Mouse (Mus musculus) thymus, postnatal 10 days (tissue): ENCODE measurements around the gene Pik3r6.

Experiments used
- DNase-seq, 2 experiments: peaks; one replicate each; pipeline ENCODE4 v3.0.0; 2021; ENCODE audit warnings: low spot score in 2 of 2

Gene Pik3r6

DNA sequence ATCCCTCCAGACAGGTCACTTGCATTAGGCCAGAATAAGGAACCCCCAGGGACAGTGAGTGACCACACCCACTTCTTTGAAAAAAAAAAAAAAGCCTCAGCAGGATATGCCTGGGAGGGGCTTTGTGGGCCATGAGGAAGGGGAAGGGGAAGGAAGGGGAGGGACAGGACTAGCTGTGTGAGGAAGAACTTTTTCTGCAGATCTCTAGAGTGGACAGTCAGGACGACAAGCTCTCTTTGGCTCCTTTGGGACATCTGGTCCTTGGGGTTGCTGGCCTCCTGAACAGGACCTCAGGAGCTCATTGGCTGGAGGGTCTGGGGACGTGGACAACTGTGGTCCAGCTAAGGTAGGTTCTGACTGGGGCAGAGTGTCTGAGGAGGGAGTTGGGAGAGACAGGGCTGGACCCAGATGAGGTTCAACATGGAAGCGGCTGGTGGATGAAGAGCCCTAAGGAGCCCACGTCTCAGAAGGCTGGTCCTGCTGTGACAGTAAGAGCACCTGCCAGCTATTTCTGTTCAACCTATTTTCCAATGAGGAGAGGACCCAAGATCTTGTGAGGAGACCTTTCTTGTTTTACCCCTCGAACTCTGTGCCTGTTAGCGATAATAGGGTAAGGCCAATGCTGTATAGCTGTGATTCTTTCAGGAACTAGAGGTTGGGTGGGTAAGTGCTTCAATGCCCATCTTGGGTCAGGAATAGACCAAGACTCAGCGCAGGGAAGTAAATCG is at the start of gene Pik3r6:
TSS of gene Pik3r6 (plus strand) at position 118 of the 728 bp plus-strand sequence.
- no peak for DNase-seq

DNA sequence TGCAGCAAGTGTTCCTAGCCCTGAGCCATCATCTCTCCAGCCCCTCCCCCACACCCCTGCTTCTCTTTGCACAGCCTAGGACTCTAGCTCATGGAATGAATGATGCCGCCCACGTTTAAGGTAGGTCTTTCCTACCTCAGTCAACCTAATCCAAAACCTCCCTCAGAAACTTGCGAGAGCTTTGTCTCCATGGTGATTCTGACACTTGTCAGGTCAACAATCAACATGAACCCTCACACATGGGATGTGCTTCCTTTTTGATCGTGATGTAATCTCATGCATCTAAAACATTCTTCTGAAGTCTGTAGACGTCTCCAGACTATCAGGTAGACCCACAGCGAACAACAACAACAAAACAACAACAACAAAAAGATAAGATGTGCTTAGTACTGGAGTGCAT is 49.5 kb upstream of the Pik3r6 start:
- no peak for DNase-seq

DNA sequence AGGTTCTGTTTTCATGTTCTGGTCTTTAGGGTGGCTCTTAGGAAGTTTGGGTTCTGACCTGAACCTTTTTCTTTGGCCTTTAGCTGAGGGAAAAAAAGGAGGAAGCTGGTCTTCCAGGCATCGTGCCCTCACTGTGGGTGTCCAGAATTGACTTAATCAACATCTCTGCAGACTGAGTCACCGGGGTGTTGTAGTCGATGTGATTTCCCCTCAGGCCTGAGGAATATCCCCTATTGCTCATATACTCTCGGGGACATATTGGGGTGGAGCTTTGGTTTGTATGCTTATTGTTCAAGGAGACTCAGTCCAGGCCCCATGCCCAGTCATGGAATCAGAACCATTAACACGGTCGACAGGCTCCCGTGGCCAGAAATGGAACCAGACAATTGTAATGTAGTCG is 44.7 kb upstream of the Pik3r6 start:
- DNase-seq: no peak

DNA sequence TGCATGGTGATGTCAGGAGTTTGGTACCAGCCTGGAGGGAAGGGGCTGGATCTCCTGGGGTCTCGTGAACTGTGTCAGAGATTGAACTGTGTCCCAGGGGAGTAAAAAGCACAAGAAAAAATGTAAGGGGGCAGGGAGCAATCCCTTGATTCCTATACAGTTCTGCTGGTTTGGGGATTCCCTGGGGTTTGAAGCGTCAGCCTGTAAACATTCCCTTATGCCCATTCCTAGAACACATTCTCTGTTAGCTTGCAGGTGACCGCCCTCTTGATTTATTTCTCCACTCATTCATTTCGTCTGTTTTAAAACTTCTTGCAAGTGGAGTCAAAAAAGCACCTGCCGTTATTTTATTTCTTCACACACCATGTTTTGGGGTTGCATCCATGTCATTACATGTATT is 43.8 kb upstream of the Pik3r6 start:
- no peak for DNase-seq

DNA sequence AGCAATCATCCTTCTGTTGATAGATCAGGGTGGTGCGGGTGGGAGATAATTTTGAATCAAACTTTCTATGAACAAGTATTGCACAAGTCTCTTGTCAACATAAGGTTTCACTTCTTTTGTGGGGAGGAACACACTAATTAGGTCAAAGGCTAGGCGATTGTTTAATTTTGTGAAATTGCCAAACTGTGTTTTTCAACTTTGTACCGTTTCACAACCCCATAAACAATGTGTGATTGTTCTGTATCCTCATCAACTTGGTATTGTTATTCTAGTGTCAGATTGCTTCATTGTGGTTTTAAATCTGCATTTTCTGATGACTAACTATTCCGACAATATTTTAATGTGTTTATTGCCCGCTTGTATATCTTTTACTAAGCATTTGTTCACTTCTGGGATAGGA is 43.3 kb upstream of the Pik3r6 start:
- no peak for DNase-seq

DNA sequence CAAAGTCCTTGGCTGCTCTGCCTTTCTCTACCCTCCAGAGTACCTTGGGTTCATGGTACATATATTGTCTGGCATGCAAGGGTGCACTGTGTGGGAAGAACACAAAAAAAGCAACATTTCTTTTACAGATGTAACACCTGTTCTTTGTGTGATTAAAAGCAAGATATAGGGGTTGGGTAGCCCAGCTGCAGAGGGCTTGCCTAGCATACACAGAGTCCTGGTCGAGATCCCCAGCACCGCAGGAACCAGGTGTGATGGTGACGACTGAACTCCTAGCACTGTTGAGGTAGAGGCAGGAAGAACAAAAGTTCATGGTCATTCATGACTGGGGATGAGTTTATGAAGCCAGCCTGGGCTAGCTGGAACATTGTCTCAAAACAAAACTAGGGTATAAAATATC is 40.1 kb upstream of the Pik3r6 start:
- DNase-seq: peak; percentile 51 to 70

DNA sequence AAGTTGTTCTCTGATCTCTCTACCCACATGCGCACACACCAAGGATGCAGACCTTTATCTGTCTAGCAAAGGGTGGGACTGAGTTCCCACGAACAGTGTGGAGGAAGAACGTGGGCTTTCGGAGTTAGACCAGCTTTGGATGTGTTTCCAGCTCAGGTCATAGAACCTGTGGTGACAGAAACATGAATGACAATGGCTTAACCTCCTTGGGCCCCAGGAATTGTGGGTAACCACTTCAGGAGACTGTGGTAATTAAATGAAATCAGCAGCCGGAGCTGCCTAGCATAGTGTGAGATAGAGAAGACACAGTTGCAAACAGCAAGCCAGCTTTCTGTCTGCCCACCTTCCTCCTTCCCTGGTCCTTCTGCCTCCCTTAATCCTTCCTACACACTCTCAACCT is 38.6 kb upstream of the Pik3r6 start:
- no peak for DNase-seq

DNA sequence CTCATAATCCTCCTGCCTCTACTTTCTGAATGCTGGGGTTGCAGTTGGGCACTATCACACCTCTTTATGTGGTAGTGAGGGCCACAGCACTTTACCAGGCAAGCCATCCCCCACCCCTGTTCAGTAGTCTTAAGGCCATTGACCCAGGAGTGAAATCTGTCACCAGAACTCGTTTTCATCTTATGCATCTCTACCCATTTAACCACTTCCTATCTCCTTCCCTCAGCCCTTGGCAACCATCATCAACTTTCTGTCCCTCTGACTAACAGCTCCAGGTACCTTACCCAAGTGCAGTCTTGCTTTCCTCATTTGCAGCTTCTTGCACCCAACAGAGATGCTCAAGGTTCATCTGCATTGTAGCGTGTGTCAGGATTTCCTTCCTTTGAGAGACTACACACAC is 37.7 kb upstream of the Pik3r6 start:
- no peak for DNase-seq

DNA sequence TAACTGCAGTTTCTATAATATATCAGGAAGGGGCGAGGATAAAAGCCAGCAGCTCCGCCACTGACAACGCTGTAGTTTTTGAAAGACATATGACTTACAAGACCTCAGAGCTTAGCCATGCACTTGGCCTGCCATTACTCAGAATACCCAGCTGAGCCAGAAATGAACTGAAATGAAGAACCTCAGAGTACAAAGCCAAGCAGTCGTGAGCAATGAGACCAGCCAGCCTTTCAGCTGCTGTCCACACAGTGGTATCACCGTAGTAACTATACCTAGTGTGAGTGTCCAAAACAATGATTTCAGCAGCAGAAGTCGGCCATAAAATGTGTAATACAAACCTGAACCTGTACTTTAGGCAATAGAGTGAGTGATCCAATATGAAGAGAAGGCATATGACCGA is 35.4 kb upstream of the Pik3r6 start:
- DNase-seq: no peak

DNA sequence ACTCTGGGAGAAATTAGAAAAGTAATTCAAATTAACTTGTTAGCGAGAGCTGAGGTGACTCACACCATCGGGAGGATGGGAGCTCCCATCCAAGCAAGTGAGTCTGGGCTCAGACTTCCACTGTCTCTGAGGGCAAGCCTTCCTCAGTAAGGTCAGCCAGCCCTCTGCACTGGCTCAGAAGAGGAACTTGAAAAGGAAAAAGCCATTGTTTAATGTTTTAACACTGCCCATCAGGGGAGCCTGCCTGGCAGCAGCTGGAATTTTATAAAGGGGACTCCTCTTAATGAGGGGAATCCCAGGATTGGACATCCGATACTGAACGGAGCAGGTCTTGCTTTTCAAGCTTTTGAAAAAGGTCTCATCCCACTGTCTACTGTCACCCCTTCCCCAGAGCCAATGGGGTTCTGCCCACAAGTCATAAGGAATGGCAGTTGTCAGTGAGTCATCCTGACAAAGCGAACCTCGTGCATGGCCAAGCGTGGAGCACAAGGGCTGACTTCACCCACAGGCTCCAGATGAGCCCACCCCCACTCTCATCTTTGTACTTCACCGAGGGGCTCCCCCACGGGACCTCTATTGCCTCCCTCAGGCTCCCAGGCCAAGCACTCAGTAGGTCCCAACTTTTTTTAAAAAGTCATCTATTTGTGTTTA is 34.7 kb upstream of the Pik3r6 start:
- DNase-seq: no peak

DNA sequence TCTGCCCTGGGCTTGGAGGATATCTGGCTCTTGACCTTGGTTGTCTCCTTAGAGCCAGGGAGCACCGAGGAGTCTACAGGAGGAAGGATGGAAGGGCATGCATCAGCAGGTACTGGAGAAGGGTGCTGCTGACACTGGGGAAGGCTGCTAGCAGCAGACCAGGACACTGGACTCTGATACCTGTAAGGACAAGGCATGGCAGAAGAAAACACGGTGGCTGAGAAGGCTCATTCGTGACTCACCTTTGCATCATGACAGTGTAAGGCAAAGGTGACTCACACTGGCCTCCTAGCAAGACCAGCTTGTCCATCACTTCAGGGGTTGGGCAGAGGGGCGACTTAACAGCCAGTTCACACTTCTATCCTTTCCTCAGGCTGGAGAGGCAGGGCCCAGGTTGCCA is 33.9 kb upstream of the Pik3r6 start:
- no peak for DNase-seq

DNA sequence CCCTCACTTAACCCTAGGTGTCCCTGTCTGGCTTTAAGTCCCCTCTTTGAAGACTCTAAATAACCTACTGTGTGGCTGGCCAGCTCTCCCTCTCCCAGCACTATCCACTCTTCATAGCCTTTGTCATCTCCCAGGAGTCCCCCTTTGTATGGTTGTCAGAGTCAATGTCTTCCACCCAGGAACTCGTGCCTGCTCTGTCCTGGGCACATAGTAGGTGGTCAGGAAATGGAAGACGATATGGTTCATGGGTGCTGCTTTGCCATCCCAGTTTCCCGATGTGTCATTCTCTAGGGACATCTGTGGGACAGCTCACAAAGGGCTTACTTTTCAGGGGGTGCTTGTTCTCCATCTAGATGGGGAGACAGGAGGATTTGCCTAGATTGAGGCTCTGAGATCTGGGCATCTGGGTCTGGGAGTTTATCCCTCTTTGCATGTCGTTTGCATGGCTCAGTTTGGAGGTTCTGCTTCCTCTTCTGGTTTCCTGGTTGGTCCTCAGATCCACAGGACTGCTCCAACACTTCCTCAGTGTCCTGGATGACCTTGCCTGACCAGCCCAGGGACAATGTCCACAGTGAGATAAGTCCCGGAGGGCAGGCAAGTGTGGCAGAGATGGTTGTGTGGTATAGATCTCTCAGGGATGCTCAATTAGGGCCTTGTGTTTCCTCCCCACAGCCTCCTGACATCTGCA is 30.5 kb upstream of the Pik3r6 start:
- no peak for DNase-seq

DNA sequence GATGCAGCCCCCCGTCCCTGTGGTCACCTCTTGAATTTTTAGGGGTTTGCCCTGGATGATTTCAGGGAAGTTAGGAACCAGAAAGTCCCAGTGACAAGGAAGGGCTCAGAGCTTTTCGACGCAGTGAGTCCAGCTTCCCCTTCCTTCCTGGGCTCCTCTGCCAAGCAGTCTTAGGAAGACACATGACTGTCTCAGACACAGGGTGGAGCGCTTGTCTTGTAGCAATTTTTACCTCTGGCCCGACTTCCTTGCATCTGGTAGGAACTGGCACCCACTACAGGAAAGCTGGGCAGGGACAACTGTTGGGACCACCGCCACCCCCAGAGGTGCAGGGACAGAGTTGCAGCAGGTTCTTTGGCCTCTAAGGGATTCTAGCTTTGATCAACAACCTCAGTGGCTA is 28.2 kb upstream of the Pik3r6 start:
- DNase-seq: no peak

DNA sequence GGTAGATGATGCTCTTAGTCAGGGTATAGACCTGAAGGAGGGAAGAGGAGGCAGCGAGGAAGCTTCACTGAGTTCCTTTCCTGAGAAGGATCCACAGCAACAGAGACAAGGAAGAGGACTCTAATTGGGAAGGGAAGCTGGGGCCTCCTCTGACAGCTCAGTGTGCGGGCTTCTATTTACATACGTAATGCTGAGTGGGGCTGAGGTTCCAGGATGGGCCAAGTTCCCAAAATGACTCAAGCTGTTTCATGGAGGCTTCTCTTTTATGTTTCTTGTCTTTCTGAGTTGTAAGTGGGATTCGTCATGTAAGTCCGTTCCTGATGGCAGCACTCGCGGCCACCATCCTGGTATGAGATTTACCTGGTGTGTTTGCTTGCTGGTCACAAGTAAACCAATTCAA is 27.1 kb upstream of the Pik3r6 start:
- DNase-seq: no peak

DNA sequence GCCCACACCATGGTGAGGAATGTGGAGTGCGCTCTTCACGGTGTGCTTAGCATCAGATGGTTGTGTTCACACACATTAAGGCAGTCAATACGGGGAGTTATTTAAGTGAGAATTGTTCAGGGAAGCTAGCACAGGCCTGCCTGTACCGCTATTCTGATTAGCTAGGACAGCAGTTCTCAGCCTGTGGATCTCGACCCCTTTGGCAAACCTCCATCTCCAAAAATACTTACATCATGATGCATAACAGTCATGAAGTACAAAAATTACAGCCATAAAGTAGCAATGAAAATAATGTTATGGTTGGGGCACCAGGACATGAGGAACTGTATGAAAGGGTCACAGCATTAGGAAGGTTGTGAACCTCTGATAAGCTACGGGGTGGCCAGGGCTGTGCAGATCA is 25.2 kb upstream of the Pik3r6 start:
- no peak for DNase-seq

DNA sequence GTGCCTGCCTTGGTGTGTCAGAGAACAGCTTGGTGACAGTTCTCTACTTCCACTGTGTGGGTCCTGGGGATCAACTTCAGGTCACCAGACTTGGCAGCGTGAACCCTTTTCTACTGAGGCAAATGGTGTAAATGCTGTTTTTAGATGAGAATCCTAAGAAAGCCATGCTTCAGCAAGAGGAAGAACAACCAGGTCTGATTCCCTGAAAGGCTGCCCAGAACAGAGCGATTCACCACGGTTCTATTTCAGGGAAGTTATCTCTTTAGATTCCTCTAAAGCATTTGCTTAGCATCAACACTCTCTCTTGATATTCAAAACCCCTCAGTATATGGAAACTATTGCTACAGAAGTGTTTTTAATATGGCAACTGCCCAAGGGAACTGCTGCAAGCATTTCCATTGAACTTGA is 24.2 kb upstream of the Pik3r6 start:
- no peak for DNase-seq

DNA sequence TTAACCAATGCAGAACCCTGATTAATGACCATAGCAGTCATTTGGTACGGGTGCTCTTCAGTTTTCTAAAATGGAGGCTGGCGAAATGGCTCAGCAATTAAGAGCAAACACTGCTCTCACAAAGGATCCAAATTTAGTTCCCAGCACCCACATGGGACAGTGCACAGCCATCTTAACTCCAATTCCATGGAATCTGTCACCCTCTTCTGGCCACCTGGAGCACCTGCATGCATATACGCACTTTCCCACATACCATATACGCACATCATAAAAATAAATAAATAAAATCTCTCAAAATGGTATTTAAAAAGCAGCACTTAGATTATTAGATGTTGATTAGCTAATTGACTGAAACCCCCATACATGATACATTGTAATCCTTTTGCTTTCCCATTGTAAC is 22.2 kb upstream of the Pik3r6 start:
- DNase-seq: no peak

DNA sequence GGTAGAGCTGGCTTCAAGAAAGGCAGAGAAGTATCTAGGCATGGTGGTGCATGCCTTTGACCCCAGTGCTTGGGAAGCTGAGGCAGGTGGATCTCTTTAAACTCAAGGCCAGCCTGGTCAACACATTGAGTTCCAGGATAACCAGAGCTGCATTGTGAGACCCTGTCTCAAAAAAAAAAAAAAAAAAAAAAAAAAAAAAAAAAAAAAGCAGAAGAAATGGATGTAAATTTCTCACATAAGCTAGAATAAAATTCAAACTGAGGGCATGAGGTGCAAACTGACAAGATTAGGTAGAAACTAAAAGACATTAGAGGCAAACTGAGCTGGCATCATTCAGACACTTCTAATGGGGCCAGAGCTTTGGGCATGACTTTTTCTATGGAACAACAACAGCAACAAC is 20.8 kb upstream of the Pik3r6 start:
- no peak for DNase-seq

DNA sequence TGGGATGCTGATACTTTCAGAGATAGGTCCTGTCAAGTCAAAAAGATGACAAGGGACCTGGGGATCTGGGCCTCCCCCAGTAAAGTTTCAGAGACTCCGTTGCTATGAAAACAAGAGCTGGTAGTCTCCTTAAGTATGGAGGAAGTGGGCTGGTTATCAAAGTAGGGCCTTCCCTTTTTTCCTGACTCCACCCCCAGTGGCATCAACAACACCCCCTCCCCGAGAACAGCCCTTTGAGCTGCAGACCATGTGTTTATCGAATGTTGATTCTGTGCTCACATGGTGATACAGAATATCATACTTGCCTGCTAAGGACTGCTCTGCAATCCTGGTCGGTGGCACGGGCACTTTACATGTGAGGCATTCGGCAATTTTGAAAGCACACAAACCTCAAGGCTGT is 19.6 kb upstream of the Pik3r6 start:
- no peak for DNase-seq

DNA sequence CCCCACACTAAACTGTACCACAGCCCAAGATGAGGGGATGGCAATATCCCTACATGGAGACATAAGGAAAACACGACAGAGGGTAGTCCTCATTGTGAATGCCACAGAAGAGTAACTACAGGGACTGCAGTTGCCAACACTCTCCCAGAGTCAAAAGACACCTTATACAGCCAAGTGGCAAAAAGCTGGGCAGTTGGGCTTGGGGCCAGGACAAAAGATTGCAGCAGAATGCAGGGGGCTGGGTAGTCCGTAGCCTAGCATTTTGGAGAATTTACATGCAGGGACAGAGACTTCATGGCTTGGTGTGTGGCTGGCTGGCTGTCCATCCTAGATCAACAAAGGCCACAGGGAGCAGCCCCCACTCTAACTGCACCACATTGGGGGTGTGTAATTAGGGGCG is 18.4 kb upstream of the Pik3r6 start:
- DNase-seq: no peak

DNA sequence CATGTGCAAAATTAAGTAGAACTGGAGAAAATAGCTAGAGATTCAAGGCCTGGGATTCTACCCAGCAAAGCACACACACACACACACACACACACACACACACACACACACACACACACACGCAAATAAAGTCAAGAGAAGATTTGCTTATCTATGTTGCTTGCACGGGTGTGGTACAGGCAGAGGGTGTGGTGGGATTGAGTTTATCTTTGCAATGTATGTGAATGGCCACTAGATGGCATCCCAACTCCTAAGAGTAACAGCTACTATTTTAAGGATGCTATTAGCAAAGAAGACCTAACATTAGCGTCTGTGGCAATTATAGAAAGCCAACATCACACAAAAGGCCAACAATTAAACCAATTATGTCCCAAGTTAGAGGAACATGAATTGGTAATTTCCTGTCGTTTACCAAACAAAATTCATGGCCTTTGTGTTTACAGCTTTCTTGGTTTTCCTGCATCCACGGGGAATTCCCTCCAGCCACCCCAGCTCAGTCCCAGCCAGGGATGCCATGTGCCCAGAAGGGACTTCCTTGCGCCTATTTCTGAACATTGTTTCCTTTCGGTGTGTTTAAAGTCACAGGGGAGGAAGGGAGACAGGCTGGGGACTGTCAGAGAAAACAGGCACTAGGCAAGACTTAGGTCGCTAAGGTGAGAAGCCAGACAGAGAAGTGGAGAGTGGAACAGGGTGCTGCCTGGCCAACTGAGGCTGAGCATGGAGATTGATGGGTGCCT is 17.4 kb upstream of the Pik3r6 start:
- DNase-seq: peak in 1 of 2 experiments; percentile 33

DNA sequence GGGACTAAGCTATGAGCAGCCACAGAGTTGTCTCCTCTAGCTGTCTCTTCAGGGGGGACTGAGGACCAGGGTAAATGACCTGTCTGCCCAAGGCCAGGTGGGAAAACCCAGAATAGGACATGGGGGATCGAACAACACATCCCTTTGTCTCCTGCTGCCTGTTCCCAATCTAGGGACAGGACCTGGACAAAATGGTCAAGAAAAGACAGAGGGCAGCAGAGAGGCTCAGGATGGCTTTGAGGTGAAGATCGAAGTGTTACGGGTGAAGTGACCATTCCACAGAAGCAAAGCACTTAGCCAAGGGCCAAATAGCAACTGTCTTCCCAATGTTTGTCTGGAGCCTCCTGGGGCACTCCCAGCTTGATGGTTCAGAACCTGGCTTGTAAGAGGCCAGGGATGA is 16.7 kb upstream of the Pik3r6 start:
- no peak for DNase-seq

DNA sequence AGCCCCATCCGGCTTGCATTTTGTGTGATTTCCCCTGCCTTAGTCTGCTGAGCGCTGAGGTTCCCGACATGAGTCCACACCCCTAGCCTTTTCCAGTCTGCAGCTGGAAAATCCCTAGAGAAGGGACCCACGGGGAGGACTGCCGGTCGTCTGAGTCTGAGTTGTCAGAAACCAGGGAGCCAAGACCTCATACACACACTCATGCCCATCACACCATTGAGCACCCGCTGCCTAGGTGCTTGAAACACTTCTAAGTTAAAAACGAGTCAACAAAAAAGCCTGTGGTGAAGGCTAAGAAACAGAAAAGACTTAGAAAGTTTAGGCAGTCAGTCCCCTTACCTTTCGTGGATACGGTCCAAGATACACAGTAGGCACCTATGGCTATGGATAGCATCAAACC is 15.1 kb upstream of the Pik3r6 start:
- DNase-seq: no peak
